Mouse (Mus musculus): Measurements from ENCODE around the gene Aox1. TPM values are rescaled to one million over a fixed set of nuclear protein-coding genes. Genes with fewer than 3 reads are reported as not detected.
A peak's percentile ranks its signal among the peaks of the same experiment; 100 is the strongest.
"Not testable (repeated sequence)": the region's sequence is repeated elsewhere in the genome, so short reads cannot be mapped to it uniquely, and the experiment has no call there.

The Aox1 gene
- polyA plus RNA-seq, 1 experiment: 2.4 TPM

- Histone ChIP-seq H3K4me2 (ENCODE audit: low read depth) (peak overlapping the region; percentile 73), H3K4me3 (no peak overlapping the region), H3K36me3 (ENCODE audit: control insufficient read depth, insufficient read depth) (peaks cover 5% of the 10 kb centered on the region), H3K27me3 (ENCODE audit: control insufficient read depth, insufficient read depth, insufficient read length) (no peaks in the 10 kb centered on the region), H3ac (ENCODE audit: control insufficient read depth, insufficient read length) (no peak overlapping the region), H3K79me2 (ENCODE audit: control insufficient read depth, insufficient read depth) (peaks cover 40% of the 10 kb centered on the region)
- TF ChIP-seq CEBPB (IDR thresholded peaks at IDR 0.05; ENCODE audit: insufficient read depth, poor library complexity, severe bottlenecking) (no peak), POLR2A (IDR thresholded peaks at IDR 0.05; ENCODE audit: insufficient read length, low read depth) (no peak), E2F4 (IDR thresholded peaks at IDR 0.05; ENCODE audit: insufficient read depth) (no peak), MYOG (IDR thresholded peaks at IDR 0.05; ENCODE audit: control insufficient read depth in 1 of 3, insufficient read depth in 1 of 3, insufficient read length in 2 of 3, low read depth in 2 of 3) (no peak), MYOD1 (IDR thresholded peaks at IDR 0.05; ENCODE audit: control insufficient read depth in 1 of 3, insufficient read length in 2 of 3, low read depth in 2 of 3) (no peak), SRF (IDR thresholded peaks at IDR 0.05; ENCODE audit: control insufficient read depth, insufficient read length, low read depth) (no peak), POLR2AphosphoS2 (IDR thresholded peaks at IDR 0.05; ENCODE audit: insufficient read length, low read depth) (no peak), MAX (IDR thresholded peaks at IDR 0.05; ENCODE audit: low read depth) (no peak), REST (IDR thresholded peaks at IDR 0.05; ENCODE audit: insufficient read depth, insufficient read length) (no peak), USF1 (IDR thresholded peaks at IDR 0.05; ENCODE audit: low read depth) (no peak), TCF3 (IDR thresholded peaks at IDR 0.05; ENCODE audit: insufficient read length, low read depth) (no peak), TCF12 (IDR thresholded peaks at IDR 0.05; ENCODE audit: insufficient read depth, poor library complexity, severe bottlenecking) (no peak)
Observed at GRCm38 (mm10) chr1:57998146-57998545, 31.6 kb upstream of the Aox1 start.

DNA sequence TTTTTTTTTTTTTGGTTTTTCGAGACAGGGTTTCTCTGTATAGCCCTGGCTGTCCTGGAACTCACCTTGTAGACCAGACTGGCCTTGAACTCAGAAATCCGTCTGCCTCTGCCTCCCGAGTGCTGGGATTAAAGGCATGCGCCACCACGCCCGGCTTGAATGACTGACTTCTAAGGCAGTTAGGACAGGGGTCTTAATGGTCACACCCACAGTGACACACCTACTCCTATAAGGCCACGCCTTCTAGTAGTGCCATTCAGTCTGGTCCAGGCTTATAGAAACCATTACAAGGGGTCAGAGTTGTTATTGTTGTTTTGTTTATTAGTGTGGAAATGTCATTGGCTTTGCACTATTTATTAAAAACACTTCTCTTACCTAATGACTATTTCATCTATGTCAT, 23.3 kb upstream of the Aox1 start:
- H3K4me2 ChIP-seq (ENCODE audit: low read depth); H3ac ChIP-seq (ENCODE audit: control insufficient read depth, insufficient read length); H3K4me3 ChIP-seq; H3K27me3 ChIP-seq (ENCODE audit: control insufficient read depth, insufficient read depth, insufficient read length): not testable (repeated sequence)
- Histone ChIP-seq H3K36me3 (ENCODE audit: control insufficient read depth, insufficient read depth) (peaks cover 15% of the 10 kb centered on the region), H3K79me2 (ENCODE audit: control insufficient read depth, insufficient read depth) (peaks cover 12% of the 10 kb centered on the region)

- Histone ChIP-seq H3K4me3 (no peak within 1 kb of the TSS), H3K27me3 (ENCODE audit: control insufficient read depth, insufficient read depth, insufficient read length) (no peaks in the 10 kb centered on the region), H3ac (ENCODE audit: control insufficient read depth, insufficient read length) (no peak within 1 kb of the TSS), H3K4me2 (ENCODE audit: low read depth) (no peak within 1 kb of the TSS), H3K36me3 (ENCODE audit: control insufficient read depth, insufficient read depth) (peaks cover 33% of the 10 kb centered on the region), H3K79me2 (ENCODE audit: control insufficient read depth, insufficient read depth) (peaks cover 6% of the 10 kb centered on the region)
- TF ChIP-seq TCF3 (IDR thresholded peaks at IDR 0.05; ENCODE audit: insufficient read length, low read depth) (no peak), MYOD1 (IDR thresholded peaks at IDR 0.05; ENCODE audit: control insufficient read depth in 1 of 3, insufficient read length in 2 of 3, low read depth in 2 of 3) (no peak), REST (IDR thresholded peaks at IDR 0.05; ENCODE audit: insufficient read depth, insufficient read length) (no peak), SRF (IDR thresholded peaks at IDR 0.05; ENCODE audit: control insufficient read depth, insufficient read length, low read depth) (no peak), POLR2A (IDR thresholded peaks at IDR 0.05; ENCODE audit: insufficient read length, low read depth) (no peak), TCF12 (IDR thresholded peaks at IDR 0.05; ENCODE audit: insufficient read depth, poor library complexity, severe bottlenecking) (no peak), USF1 (IDR thresholded peaks at IDR 0.05; ENCODE audit: low read depth) (no peak), CEBPB (IDR thresholded peaks at IDR 0.05; ENCODE audit: insufficient read depth, poor library complexity, severe bottlenecking) (no peak), POLR2AphosphoS2 (IDR thresholded peaks at IDR 0.05; ENCODE audit: insufficient read length, low read depth) (no peak), MAX (IDR thresholded peaks at IDR 0.05; ENCODE audit: low read depth) (no peak), MYOG (IDR thresholded peaks at IDR 0.05; ENCODE audit: control insufficient read depth in 1 of 3, insufficient read depth in 1 of 3, insufficient read length in 2 of 3, low read depth in 2 of 3) (no peak), E2F4 (IDR thresholded peaks at IDR 0.05; ENCODE audit: insufficient read depth) (no peak)
Observed at GRCm38 (mm10) chr1:58018856-58019255, 10.9 kb upstream of the Aox1 start, which contains the start of gene Kctd18. Gene Kctd18, minus strand, starts transcription at chr1:58018956.

DNA sequence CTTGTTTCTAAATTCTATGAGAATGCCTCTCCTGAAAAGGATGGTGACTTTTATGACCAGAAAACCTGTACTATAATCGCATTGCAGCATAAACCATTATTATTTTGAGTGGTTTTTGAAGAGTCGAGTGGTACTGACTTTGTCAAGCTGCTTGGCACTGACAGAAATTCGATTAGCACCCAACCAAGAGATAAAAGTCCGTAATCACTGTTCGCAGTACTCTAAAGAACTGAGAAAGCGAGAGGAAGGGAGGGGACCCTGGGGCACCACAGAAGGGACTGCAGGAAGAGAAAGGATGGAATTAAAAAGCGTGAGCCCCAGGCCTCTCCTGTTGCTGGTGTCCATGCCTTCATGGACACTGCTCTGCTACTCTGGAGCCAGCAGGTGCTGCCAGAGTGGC, 2.0 kb upstream of the Aox1 start:
- Histone ChIP-seq H3ac (ENCODE audit: control insufficient read depth, insufficient read length) (no peak overlapping the region), H3K27me3 (ENCODE audit: control insufficient read depth, insufficient read depth, insufficient read length) (no peaks in the 10 kb centered on the region), H3K4me2 (ENCODE audit: low read depth) (no peak overlapping the region), H3K79me2 (ENCODE audit: control insufficient read depth, insufficient read depth) (peaks cover 3% of the 10 kb centered on the region), H3K36me3 (ENCODE audit: control insufficient read depth, insufficient read depth) (no peaks in the 10 kb centered on the region), H3K4me3 (no peak overlapping the region)
- TF ChIP-seq TCF12 (IDR thresholded peaks at IDR 0.05; ENCODE audit: insufficient read depth, poor library complexity, severe bottlenecking) (no peak), MYOG (IDR thresholded peaks at IDR 0.05; ENCODE audit: control insufficient read depth in 1 of 3, insufficient read depth in 1 of 3, insufficient read length in 2 of 3, low read depth in 2 of 3) (no peak)

DNA sequence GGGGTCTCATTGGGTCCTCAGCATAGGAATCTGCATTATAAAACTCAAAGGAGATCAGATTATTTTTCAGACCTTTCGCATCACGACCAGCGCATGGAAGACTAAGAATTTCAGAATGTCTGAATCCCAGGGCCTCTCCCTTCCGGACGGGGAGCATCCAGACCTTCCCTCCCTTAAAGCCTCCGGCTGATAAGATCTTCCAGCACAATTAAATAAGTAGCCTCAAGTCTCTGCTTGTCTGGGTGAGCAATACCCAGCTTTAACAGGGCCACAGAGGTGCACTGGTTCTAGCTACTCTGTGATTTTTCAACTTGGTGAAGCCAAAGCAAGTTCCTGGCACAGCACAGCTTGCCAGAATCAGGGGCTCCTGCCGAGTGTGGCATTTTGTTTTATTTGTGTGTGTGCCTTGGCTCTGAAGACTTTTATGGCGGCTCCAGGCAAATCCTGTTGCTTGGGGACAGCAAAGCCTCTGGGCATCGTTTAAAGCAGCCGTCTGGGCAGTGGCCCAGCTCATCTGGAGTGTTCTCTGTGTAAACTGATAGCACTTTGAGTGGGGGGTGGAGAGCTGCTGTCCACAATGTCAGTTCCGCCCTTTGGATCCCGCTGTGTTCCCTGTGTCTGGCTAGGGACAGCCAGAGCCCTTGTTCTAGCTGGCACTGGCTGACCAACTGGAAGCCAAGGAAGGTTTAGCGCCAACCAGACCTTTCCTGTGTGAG, 583 bp downstream of the Aox1 start:
- Histone ChIP-seq H3K27me3 (ENCODE audit: control insufficient read depth, insufficient read depth, insufficient read length) (no peaks in the 10 kb centered on the region), H3K4me3 (peak overlapping the region; percentile 34), H3K4me2 (ENCODE audit: low read depth) (peak overlapping the region; percentile 77), H3ac (ENCODE audit: control insufficient read depth, insufficient read length) (no peak overlapping the region), H3K36me3 (ENCODE audit: control insufficient read depth, insufficient read depth) (no peaks in the 10 kb centered on the region), H3K79me2 (ENCODE audit: control insufficient read depth, insufficient read depth) (peaks cover 3% of the 10 kb centered on the region)
- peak in 1 of 3 experiments; percentile 28 for TF ChIP-seq MYOD1 (IDR thresholded peaks at IDR 0.05; ENCODE audit: control insufficient read depth in 1 of 3, insufficient read length in 2 of 3, low read depth in 2 of 3)
- TF ChIP-seq E2F4 (IDR thresholded peaks at IDR 0.05; ENCODE audit: insufficient read depth): no peak
- TF ChIP-seq SRF (IDR thresholded peaks at IDR 0.05; ENCODE audit: control insufficient read depth, insufficient read length, low read depth): peak; percentile 19
- TF ChIP-seq POLR2A (IDR thresholded peaks at IDR 0.05; ENCODE audit: insufficient read length, low read depth): peak; percentile 41
- TF ChIP-seq TCF12 (IDR thresholded peaks at IDR 0.05; ENCODE audit: insufficient read depth, poor library complexity, severe bottlenecking): no peak

Data from myocyte (in vitro differentiated cells).